29 mouse cellular contexts compared by ENCODE assay signal in genomic region chr6:127123506-127123905, GRCm38 (mm10). TPM values are rescaled to one million over a fixed set of nuclear protein-coding genes. Genes with fewer than 3 reads are reported as not detected.
"Had no signal": no experiment of that assay in that cellular context is flagged by ENCODE, and none has a peak within 500 bp of the region (broad histone marks: within the 10 kb centered on the region; RNA-seq: fewer than 3 reads in every experiment).

No protein-coding gene starts in this region.

- H3K27ac ChIP-seq: kidney, postnatal 0 days; layer of hippocampus, adult 2 months; limb, embryonic 10.5 days; limb, embryonic 13.5 days; liver, embryonic 12.5 days; liver, embryonic 15.5 days; lung, embryonic 15.5 days; midbrain, embryonic 10.5 days; midbrain, embryonic 15.5 days; neural tube, embryonic 13.5 days; stomach, postnatal 0 days had no signal

- H3K27me3 ChIP-seq: limb, embryonic 13.5 days; liver, embryonic 15.5 days; lung, embryonic 15.5 days; midbrain, embryonic 15.5 days; neural tube, embryonic 13.5 days had no signal

- H3K4me3 ChIP-seq: layer of hippocampus, adult 2 months; limb, embryonic 10.5 days; limb, embryonic 13.5 days; liver, embryonic 12.5 days; liver, embryonic 15.5 days; lung, embryonic 15.5 days; megakaryocyte, embryonic 14.5 days; midbrain, embryonic 10.5 days; midbrain, embryonic 15.5 days; neural tube, embryonic 13.5 days had no signal

- H3K36me3 ChIP-seq: midbrain, embryonic 15.5 days had no signal

- DNase-seq: kidney, adult 2 months; kidney, postnatal 25 days; layer of hippocampus, adult 9-11 months; liver; lung, adult 18-20 months; lung, postnatal 10 days; lung, postnatal 36 days; right cerebral cortex, adult 18-20 months; right cerebral cortex, postnatal 14 days; right cerebral cortex, postnatal 4 days; thymus, adult 2 months; thymus, postnatal 14 days; thymus, postnatal 4 days had no signal

- H3K4me1 ChIP-seq: limb, embryonic 13.5 days; liver, embryonic 12.5 days; liver, embryonic 15.5 days; lung, embryonic 15.5 days; megakaryocyte, embryonic 14.5 days; midbrain, embryonic 10.5 days; midbrain, embryonic 15.5 days; neural tube, embryonic 13.5 days had no signal

RNA-seq across cellular contexts. Expression of gene Fgf23, which starts 50.8 kb away (rescaled TPM):
- total RNA-seq: neutrophil, adult 5-6 weeks had no signal
- polyA plus RNA-seq: kidney, adult 2 months; kidney, embryonic 14.5 days; kidney, postnatal 0 days; large intestine, adult 2 months; limb, embryonic 10.5 days; limb, embryonic 13.5 days; liver, embryonic 12.5 days; liver, embryonic 15.5 days; lung, embryonic 15.5 days; midbrain, embryonic 10.5 days; neural tube, embryonic 13.5 days; stomach, embryonic 14.5 days; stomach, postnatal 0 days had no signal
